Mouse (Mus musculus) right cerebral cortex, postnatal 36 days (tissue): ENCODE data around the gene Ndufa4.
"Not testable (repeated sequence)": the region's sequence is repeated elsewhere in the genome, so short reads cannot be mapped to it uniquely, and the experiment has no call there.

Source experiments
- DNase-seq, 2 experiments: peaks; one replicate each; pipeline ENCODE4 v3.0.0; 2022; ENCODE audit warnings: low spot score in 2 of 2, mixed read lengths in 1 of 2

Gene Ndufa4

GRCm38 (mm10) chr6:11907269-11908032 lies at the start of gene Ndufa4, which contains the start of gene Phf14:
Gene Ndufa4 (minus strand): TSS chr6:11907497.
Gene Phf14 (plus strand): TSS chr6:11907809.
- DNase-seq: peak; percentile 86 to 87

GRCm38 (mm10) chr6:11948100-11948499 lies 40.8 kb upstream of the Ndufa4 start:
- no peak for DNase-seq

- no peak for DNase-seq
Measured at GRCm38 (mm10) chr6:11942089-11942488, 34.8 kb upstream of the Ndufa4 start.

GRCm38 (mm10) chr6:11940895-11941294 lies 33.6 kb upstream of the Ndufa4 start:
- no peak for DNase-seq

- no peak for DNase-seq
Measured at GRCm38 (mm10) chr6:11933403-11933802, 26.1 kb upstream of the Ndufa4 start.

- no peak for DNase-seq
Measured at GRCm38 (mm10) chr6:11927485-11927884, 20.2 kb upstream of the Ndufa4 start.

GRCm38 (mm10) chr6:11926082-11926595 lies 18.8 kb upstream of the Ndufa4 start:
- DNase-seq: peak; percentile 7 to 11

- DNase-seq: peak; percentile 85
Measured at GRCm38 (mm10) chr6:11925496-11926041, 18.3 kb upstream of the Ndufa4 start.

- DNase-seq: no peak
Measured at GRCm38 (mm10) chr6:11908170-11908569, 873 bp upstream of the Ndufa4 start.

- DNase-seq: no peak
Measured at GRCm38 (mm10) chr6:11906890-11907268, 418 bp downstream of the Ndufa4 start.

GRCm38 (mm10) chr6:11900809-11901310 lies 6.4 kb downstream of the Ndufa4 start:
- DNase-seq: no peak

- not testable (repeated sequence) for DNase-seq
Measured at GRCm38 (mm10) chr6:11875364-11875763, 31.9 kb downstream of the Ndufa4 start.
